Mouse (Mus musculus) heart, adult 2 months (tissue): ENCODE results near the gene Zfp933.

ENCODE experiments used
- CTCF ChIP-seq: fragments of 200-600 bp; IDR thresholded peaks from 2 replicates; pipeline ENCODE4 v1.8.1; 2022; ENCODE audit warnings: antibody characterized with exemption, mild to moderate bottlenecking, moderate library complexity
- EP300 ChIP-seq: fragments of 200-500 bp; IDR thresholded peaks from 2 replicates; pipeline ENCODE4 v1.6.1; 2011; ENCODE audit warnings: low read depth, low read length, control low read depth; ENCODE audit not compliant: insufficient read depth

DNA sequence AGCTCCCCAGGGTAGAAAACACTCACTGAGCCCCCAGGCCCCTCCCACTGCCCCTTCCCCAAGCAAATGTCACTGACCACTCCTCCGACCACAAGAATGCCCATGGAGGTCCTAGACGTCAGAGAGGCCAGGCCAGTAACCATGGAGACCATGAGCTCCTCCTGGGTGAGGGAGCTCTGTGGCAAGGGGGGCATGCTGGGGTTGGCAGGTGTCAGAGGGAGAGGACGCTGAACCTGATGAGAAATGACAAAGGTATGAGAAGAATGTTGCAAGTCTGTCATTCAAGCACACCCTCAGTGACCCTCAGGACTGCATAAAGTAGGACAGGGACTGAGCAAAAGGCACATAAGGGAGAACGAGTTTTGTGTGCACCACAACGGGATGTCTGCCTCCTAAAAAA is 31.7 kb upstream of the Zfp933 start:
- no peak for TF ChIP-seq EP300
- no peak for TF ChIP-seq CTCF
